Mouse (Mus musculus) stomach, postnatal 0 days (tissue): ENCODE measurements at regions not wholly inside any gene's neighbourhood (a gene's known extent, or its start where the extent isn't known, plus 50 kb on each side); places are given as distances from the start of the nearest gene placed in this dataset.
A peak's percentile ranks its signal among the peaks of the same experiment; 100 is the strongest.

Source experiments
- ATAC-seq: fragments of 200-750 bp; cut with Nextera tagmentation; 2 replicates; pipeline ENCODE4 v1.8.0; 2017; ENCODE audit not compliant: low FRiP score, low TSS enrichment
- DNase-seq: peaks from one replicate; pipeline ENCODE4 v3.0.0-alpha.2; 2016; ENCODE audit warnings: low spot score
- H3K27ac ChIP-seq: fragments of 300-500 bp; sonication (generic); replicated peaks from 2 replicates; pipeline ENCODE4 v1.5.1; 2014; ENCODE audit warnings: mild to moderate bottlenecking, control low read depth
- H3K27me3 ChIP-seq: fragments of 300-500 bp; sonication (generic); 2 replicates; pipeline ENCODE4 v1.6.1; 2014; ENCODE audit warnings: low read length; ENCODE audit not compliant: control insufficient read depth, insufficient read depth
- H3K36me3 ChIP-seq: fragments of 300-500 bp; sonication (generic); 2 replicates; pipeline ENCODE4 v1.6.1; 2014; ENCODE audit warnings: low read length, mixed read lengths; ENCODE audit not compliant: control insufficient read depth, insufficient read depth
- H3K4me1 ChIP-seq: fragments of 300-500 bp; sonication (generic); replicated peaks from 2 replicates; pipeline ENCODE4 v1.6.1; 2014; ENCODE audit warnings: antibody characterized with exemption; ENCODE audit not compliant: control insufficient read depth, insufficient read depth
- H3K4me2 ChIP-seq: fragments of 300-500 bp; sonication (generic); replicated peaks from 2 replicates; pipeline ENCODE4 v1.6.1; 2014; ENCODE audit warnings: low read depth, mild to moderate bottlenecking, control low read depth, moderate library complexity
- H3K4me3 ChIP-seq: fragments of 300-500 bp; sonication (generic); 2 replicates; pipeline ENCODE4 v1.5.1; 2014; ENCODE audit warnings: low read depth, low read length, control low read depth
- H3K9ac ChIP-seq: fragments of 300-500 bp; sonication (generic); 2 replicates; pipeline ENCODE4 v1.6.1; 2014; ENCODE audit warnings: mild to moderate bottlenecking, low read length, control low read depth, mixed read lengths
- H3K9me3 ChIP-seq: fragments of 300-500 bp; sonication (generic); 2 replicates; pipeline ENCODE4 v1.6.1; 2016; ENCODE audit warnings: low read length; ENCODE audit not compliant: control insufficient read depth
- CTCF ChIP-seq: IDR thresholded peaks from 2 replicates; pipeline ENCODE4 v1.5.1; 2016; ENCODE audit warnings: antibody characterized with exemption, low read depth, mild to moderate bottlenecking, moderate library complexity
- EP300 ChIP-seq: optimal IDR thresholded peaks from 2 replicates; pipeline ENCODE3; 2016; ENCODE audit warnings: antibody characterized with exemption
- WGBS: fragments of 180-500 bp; shearing (Covaris S2); extraction: QIAGEN DNeasy Blood & Tissue Kit; methylation state at CpG from one replicate; pipeline ENCODE4 v1.1.7; 2014; 5-methylcytosine and 5-hydroxymethylcytosine counted together

DNA sequence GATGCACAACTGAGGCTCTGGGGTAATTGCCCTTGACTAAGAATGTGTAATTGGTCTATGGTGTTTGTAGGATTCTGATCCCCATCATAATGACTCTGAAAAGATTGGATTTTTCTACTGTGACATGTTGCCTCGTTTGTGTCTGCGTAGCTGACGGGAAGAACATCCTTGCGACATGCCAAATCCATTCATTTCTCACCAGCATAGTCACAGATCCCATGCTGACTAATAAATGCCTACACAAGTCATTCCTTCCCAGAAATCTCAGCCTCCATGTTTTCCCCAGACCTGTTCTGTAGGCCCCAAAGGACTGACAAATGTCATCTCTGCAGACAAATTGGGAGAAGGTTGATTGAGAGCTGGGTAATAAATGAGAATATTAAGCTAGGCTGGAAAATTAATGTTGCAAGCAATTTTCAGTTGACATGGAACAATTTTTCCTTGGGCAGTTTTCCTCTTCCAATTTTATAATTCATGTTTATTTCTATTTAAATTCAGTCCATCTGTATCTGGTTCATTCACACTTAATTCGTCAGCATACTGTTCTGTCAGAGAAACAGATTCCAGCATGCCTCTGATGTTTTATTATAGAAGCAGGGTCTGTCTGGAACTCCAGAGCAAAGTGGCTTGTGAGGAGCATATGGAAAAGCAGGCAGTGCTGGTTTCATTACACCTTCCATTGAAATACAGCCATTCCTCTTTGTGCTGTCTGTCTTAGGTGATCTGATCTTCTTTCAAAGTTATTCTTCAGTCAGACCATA is 454.0 kb upstream of the Tnc start:
- no peaks in the 10 kb centered on the region for H3K27me3 ChIP-seq
- 73% methylated on average over 5 of the region's 5 CpGs for WGBS
- H3K9me3 ChIP-seq: no peaks in the 10 kb centered on the region
- no peak overlapping the region for H3K4me2 ChIP-seq
- H3K9ac ChIP-seq: no peak overlapping the region
- H3K27ac ChIP-seq: no peak overlapping the region
- no peaks in the 10 kb centered on the region for H3K4me1 ChIP-seq
- TF ChIP-seq CTCF: no peak
- no peak for TF ChIP-seq EP300
- no peak for ATAC-seq
- H3K4me3 ChIP-seq: no peak overlapping the region
- H3K36me3 ChIP-seq: no peaks in the 10 kb centered on the region
- no peak for DNase-seq

DNA sequence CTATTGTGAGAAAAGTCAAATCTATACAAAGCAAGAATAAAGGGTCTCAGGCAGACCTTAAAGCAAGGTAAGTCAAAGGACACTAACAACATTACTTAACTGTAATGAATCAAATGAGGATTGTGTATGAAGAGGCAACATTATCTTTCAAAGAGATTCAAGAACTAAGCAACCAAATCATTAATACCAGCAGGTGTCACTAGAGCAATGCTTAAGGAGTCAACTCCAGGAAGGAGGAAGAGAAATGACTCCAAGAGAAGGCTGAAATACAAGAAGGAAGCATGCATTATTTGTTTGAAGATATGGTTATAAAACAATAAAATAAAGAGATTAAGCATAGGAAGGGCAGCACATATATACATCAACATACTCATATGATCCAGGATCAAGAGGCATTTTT is 475.1 kb upstream of the Tnc start:
- Histone ChIP-seq H3K9ac (no peak overlapping the region), H3K4me3 (no peak overlapping the region), H3K36me3 (no peaks in the 10 kb centered on the region), H3K4me1 (no peaks in the 10 kb centered on the region), H3K4me2 (no peak overlapping the region), H3K27ac (no peak overlapping the region), H3K27me3 (no peaks in the 10 kb centered on the region), H3K9me3 (no peaks in the 10 kb centered on the region)
- no peak for TF ChIP-seq EP300
- peak; percentile 79 for TF ChIP-seq CTCF
- ATAC-seq (no peak), DNase-seq (no peak)

GRCm38 (mm10) chr4:64527724-64528332 is 481.0 kb upstream of the Tnc start:
- ATAC-seq (no peak), DNase-seq (no peak)
- Histone ChIP-seq H3K4me1 (no peaks in the 10 kb centered on the region), H3K9ac (no peak overlapping the region), H3K27me3 (no peaks in the 10 kb centered on the region), H3K4me2 (no peak overlapping the region), H3K27ac (no peak overlapping the region), H3K4me3 (no peak overlapping the region), H3K9me3 (no peaks in the 10 kb centered on the region), H3K36me3 (no peaks in the 10 kb centered on the region)
- TF ChIP-seq EP300 (no peak), CTCF (no peak)
- WGBS: 74% methylated on average over 4 of the region's 4 CpGs

DNA sequence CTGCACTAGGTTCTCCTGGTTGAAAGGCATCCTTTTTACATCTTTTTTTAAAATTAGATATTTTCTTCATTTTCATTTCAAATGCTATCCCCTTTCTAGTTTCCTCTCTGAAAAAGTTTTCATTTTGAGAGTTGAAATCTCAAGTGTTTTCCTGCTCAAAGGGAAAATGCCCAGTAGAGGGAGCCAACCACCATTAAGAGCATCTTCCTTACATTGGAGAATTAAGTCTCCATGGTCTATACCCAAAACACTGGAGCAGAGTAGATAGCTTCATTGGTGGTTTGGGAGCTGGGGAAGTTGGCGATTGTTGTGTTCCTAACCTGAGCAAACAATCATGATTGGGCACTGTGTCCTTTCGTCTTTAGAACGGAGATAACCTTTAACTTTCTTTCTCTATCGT is 483.8 kb upstream of the Tnc start:
- 76% methylated on average over 4 of the region's 4 CpGs for WGBS

DNA sequence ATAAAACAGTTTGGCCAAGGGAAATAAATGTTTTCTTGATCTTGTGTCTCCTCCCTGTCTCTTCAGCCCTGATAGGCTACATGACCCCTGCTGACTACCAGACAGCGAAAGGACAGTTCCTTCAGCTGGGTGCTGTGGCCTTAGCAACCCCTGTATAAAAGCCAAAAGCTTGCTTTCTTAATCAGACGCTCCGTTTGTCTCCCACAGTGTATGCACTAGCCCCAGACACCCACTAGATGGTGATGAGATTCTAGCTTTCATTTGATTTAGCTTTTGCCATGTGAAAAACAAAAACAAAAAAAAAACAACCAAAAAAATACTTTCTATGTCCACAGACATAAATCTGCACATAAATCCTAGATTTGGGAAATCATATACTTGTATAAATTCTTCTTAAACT is 486.2 kb upstream of the Tnc start:
- ATAC-seq: no peak
- 51% methylated on average over 3 of the region's 3 CpGs for WGBS
- no peak for DNase-seq
- Histone ChIP-seq H3K27ac (no peak overlapping the region), H3K9me3 (no peaks in the 10 kb centered on the region), H3K4me2 (no peak overlapping the region), H3K4me1 (no peaks in the 10 kb centered on the region), H3K36me3 (no peaks in the 10 kb centered on the region), H3K9ac (no peak overlapping the region), H3K4me3 (no peak overlapping the region), H3K27me3 (no peaks in the 10 kb centered on the region)
- TF ChIP-seq EP300 (no peak), CTCF (peak; percentile 75)

More for the DNA sequence above, 483.8 kb upstream of the Tnc start:
- H3K36me3 ChIP-seq: no peaks in the 10 kb centered on the region
- no peaks in the 10 kb centered on the region for H3K9me3 ChIP-seq
- H3K27me3 ChIP-seq: no peaks in the 10 kb centered on the region
- no peaks in the 10 kb centered on the region for H3K4me1 ChIP-seq
- no peak for ATAC-seq
- H3K4me3 ChIP-seq: no peak overlapping the region
- no peak overlapping the region for H3K9ac ChIP-seq
- peak; percentile 18 for DNase-seq
- no peak overlapping the region for H3K4me2 ChIP-seq
- TF ChIP-seq EP300: no peak
- TF ChIP-seq CTCF: peak; percentile 85
- H3K27ac ChIP-seq: no peak overlapping the region

- no peaks in the 10 kb centered on the region for H3K4me1 ChIP-seq
- no peak overlapping the region for H3K4me3 ChIP-seq
- H3K27me3 ChIP-seq: no peaks in the 10 kb centered on the region
- H3K9ac ChIP-seq: no peak overlapping the region
- TF ChIP-seq EP300 (no peak), CTCF (no peak)
- H3K9me3 ChIP-seq: no peaks in the 10 kb centered on the region
- no peak overlapping the region for H3K27ac ChIP-seq
- H3K4me2 ChIP-seq: no peak overlapping the region
- DNase-seq (no peak), ATAC-seq (no peak)
- 61% methylated on average over 6 of the region's 6 CpGs for WGBS
- no peaks in the 10 kb centered on the region for H3K36me3 ChIP-seq
These were observed 488.9 kb upstream of the Tnc start for GRCm38 (mm10) chr4:64535554-64536253.
